ENCODE assay signal across 34 mouse cellular contexts in genomic region chr10:121120751-121121150, GRCm38 (mm10).
"Had no signal": no experiment of that assay in that cellular context is flagged by ENCODE, and none has a peak within 500 bp of the region (broad histone marks: within the 10 kb centered on the region; RNA-seq: fewer than 3 reads in every experiment).

No protein-coding gene starts in this region.

- ATAC-seq: hindbrain, embryonic 16.5 days; hindbrain, postnatal 0 days; inflammation-experienced regulatory T-cells, adult 6 months; intestine, embryonic 15.5 days; intestine, postnatal 0 days had no signal

- H3K4me1 ChIP-seq: heart, embryonic 10.5 days; heart, embryonic 12.5 days; heart, embryonic 13.5 days; heart, embryonic 15.5 days; hindbrain, embryonic 10.5 days; hindbrain, embryonic 12.5 days; hindbrain, embryonic 13.5 days; intestine, embryonic 15.5 days; kidney, embryonic 15.5 days had no signal

- H3K36me3 ChIP-seq: heart, embryonic 10.5 days; heart, embryonic 12.5 days; heart, embryonic 13.5 days; heart, embryonic 15.5 days; hindbrain, embryonic 10.5 days; hindbrain, embryonic 12.5 days; hindbrain, embryonic 13.5 days; hindbrain, embryonic 15.5 days; intestine, embryonic 15.5 days; kidney, embryonic 15.5 days had no signal

- H3K4me2 ChIP-seq: heart, embryonic 11.5 days; heart, embryonic 12.5 days; heart, embryonic 13.5 days; heart, embryonic 15.5 days; hindbrain, embryonic 12.5 days; hindbrain, embryonic 13.5 days; hindbrain, embryonic 14.5 days; hindbrain, embryonic 15.5 days; intestine, embryonic 15.5 days; kidney, embryonic 15.5 days had no signal

- H3K27me3 ChIP-seq: heart, embryonic 12.5 days; heart, embryonic 13.5 days; heart, embryonic 15.5 days; hindbrain, embryonic 12.5 days; hindbrain, embryonic 13.5 days; hindbrain, embryonic 15.5 days; intestine, embryonic 15.5 days; kidney, embryonic 15.5 days had no signal

- H3K9me3 ChIP-seq: heart, embryonic 10.5 days; heart, embryonic 12.5 days; heart, embryonic 13.5 days; heart, embryonic 15.5 days; hindbrain, embryonic 10.5 days; hindbrain, embryonic 12.5 days; hindbrain, embryonic 13.5 days; hindbrain, embryonic 15.5 days; intestine, embryonic 15.5 days; kidney, embryonic 15.5 days had no signal

- H3K4me3 ChIP-seq: heart, embryonic 10.5 days; heart, embryonic 12.5 days; heart, embryonic 13.5 days; heart, embryonic 15.5 days; hindbrain, embryonic 10.5 days; hindbrain, embryonic 12.5 days; hindbrain, embryonic 13.5 days; hindbrain, embryonic 15.5 days; intestine, embryonic 15.5 days; kidney, embryonic 15.5 days; layer of hippocampus, adult 2 months had no signal

- H3K9ac ChIP-seq: heart, embryonic 12.5 days; heart, embryonic 13.5 days; heart, embryonic 15.5 days; hindbrain, embryonic 12.5 days; hindbrain, embryonic 13.5 days; hindbrain, embryonic 14.5 days; hindbrain, embryonic 15.5 days; intestine, embryonic 15.5 days; kidney, embryonic 15.5 days had no signal

- DNase-seq: heart, postnatal 10 days; heart, postnatal 14 days; heart, postnatal 36 days; heart, postnatal 4 days; kidney, adult 11 months; kidney, adult 18-20 months; kidney, adult 2 months; kidney, adult 8-10 months; kidney, adult 9 months; kidney, postnatal 10 days; kidney, postnatal 14 days; kidney, postnatal 25 days; kidney, postnatal 36 days; kidney, postnatal 4 days; layer of hippocampus, adult 9-11 months; layer of hippocampus, postnatal 36 days had no signal

- H3K27ac ChIP-seq: heart, embryonic 10.5 days; heart, embryonic 13.5 days; heart, embryonic 15.5 days; hindbrain, embryonic 10.5 days; hindbrain, embryonic 12.5 days; hindbrain, embryonic 13.5 days; hindbrain, embryonic 14.5 days; hindbrain, embryonic 15.5 days; hindbrain, postnatal 0 days; intestine, embryonic 15.5 days; kidney, embryonic 15.5 days; kidney, postnatal 0 days; layer of hippocampus, adult 2 months had no signal
